Mouse (Mus musculus) cerebellum, postnatal 25 days (tissue): ENCODE measurements around the gene Lrig1.

Source experiments
- DNase-seq, 2 experiments: peaks; one replicate each; pipeline ENCODE4 v3.0.0; 2021; ENCODE audit warnings: mixed read lengths in 2 of 2

The Lrig1 gene

GRCm38 (mm10) chr6:94697423-94697822 is 2.5 kb downstream of the Lrig1 start:
- DNase-seq: no peak

- DNase-seq: no peak
Measured at GRCm38 (mm10) chr6:94696182-94697080, 3.5 kb downstream of the Lrig1 start.

DNA sequence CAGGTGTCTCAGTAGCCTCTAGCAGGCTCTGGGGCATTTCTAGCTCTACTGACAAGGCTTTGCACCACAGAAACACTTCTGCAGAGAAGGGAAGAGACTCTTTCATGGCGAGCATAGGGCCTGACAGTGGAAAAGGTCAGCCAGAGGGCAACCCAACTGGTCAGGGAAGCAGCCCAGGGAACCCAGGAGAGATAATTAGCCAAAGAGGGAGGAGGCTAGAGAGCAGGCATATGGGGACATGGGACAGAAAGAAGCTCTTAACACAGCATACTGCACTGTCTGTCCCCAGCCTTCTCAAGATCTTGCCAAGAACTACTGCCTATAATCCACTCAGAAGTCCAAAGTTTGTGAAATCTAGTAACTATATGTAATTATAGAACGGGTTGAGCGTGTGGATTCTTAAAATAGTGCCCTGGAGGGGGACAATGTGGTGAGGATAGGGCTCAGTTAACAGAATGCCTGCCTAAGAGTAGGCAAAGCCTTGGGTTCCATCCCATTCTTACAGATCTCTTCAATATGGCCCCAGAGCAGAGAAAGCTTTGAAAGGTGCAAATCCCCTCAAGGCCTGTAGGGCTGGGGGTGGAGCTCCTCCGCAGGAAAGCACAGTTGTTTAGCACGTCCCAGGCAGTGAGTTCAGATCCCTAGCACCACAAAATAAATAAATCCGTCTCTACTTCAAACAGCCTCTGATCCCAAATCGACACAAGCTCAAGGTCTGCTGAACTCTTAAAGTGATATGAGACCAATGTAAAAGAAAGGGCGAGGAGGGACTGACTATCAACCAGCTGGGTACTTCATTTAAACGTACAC is 4.6 kb downstream of the Lrig1 start:
- no peak for DNase-seq

- no peak for DNase-seq
Measured at GRCm38 (mm10) chr6:94694481-94694880, 5.5 kb downstream of the Lrig1 start.

- no peak for DNase-seq
Measured at GRCm38 (mm10) chr6:94693091-94693490, 6.9 kb downstream of the Lrig1 start.

- no peak for DNase-seq
Measured at GRCm38 (mm10) chr6:94692003-94692402, 8.0 kb downstream of the Lrig1 start.

DNA sequence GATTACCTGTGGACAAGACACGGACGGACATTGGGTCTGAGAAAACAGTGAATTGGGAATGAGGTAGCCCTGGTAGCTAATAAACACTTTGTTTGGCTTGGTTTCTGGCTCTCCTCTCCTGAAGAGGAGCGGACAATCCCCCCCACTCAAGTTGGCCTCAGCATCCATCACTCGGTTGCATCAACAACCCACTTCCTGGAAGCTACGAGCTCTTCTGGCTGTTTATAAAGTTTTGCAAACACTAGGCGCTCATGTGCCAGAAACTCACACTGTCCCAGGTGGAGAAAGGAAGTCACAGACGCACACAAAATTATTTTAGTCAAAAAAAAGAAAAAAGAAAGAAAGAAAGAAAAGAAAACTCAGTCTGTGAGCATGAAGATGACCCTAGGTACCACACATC is 9.7 kb downstream of the Lrig1 start:
- DNase-seq: no peak

DNA sequence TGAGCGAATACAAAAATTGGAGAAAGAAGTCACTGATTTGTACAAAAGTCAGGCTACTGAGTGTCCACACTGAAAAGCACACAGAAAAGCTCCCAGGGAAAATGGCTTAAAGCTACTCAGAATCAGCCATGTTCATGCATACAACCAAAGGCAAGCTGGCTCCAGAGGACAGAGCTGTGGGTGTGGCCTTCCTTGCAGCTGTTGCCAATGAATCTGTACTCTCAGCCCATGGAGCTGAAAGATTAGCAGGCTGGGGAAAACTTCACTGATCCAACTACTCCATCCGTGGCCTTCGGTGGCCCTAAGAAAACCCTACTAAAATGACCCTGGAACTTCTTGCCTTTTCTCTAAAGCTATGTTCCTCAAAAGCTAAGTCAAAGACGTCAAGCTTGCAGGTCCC is 11.2 kb downstream of the Lrig1 start:
- DNase-seq: no peak

- no peak for DNase-seq
Measured at GRCm38 (mm10) chr6:94686048-94686447, 13.9 kb downstream of the Lrig1 start.

GRCm38 (mm10) chr6:94685611-94686010 is 14.3 kb downstream of the Lrig1 start:
- peak; percentile 64 to 66 for DNase-seq

DNA sequence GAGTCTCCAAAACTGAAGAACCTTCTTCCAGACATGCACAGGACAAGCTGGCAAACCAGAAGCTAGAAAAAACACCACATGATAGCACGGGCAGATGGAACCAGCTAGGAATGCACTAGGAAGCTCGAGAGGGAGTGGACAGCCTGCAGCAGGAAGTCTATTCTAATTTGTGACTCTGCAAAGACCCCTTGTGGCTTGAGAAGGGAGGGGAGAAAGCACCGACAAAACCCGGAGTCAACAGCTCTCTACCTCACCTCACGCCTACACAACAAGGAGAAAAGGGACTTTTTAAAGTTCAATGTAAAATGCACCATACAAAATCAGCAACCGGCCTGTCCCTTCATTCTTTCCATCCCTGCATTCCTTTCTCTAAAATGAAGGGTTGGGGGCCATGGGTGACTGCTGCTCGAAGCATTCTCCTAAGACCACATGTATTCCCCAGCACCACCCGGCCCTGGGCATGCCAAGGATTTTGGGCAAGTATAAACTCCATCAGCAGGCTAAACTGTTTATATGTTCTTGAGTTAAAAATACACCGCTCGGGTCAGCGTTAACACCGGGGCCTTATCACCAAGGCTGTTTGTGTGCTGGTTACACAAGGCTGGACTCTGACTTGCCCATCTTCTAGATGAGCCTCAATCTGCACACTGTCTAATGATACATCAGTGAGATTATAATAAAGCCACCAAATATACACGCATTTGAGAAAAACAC is 15.0 kb downstream of the Lrig1 start:
- peak; percentile 56 to 61 for DNase-seq

- DNase-seq: peak in 1 of 2 experiments; percentile 42
Measured at GRCm38 (mm10) chr6:94683701-94684100, 16.3 kb downstream of the Lrig1 start.

GRCm38 (mm10) chr6:94682270-94682618 is 17.7 kb downstream of the Lrig1 start:
- no peak for DNase-seq

GRCm38 (mm10) chr6:94681446-94682269 is 18.3 kb downstream of the Lrig1 start:
- no peak for DNase-seq

GRCm38 (mm10) chr6:94680760-94681445 is 19.1 kb downstream of the Lrig1 start:
- DNase-seq: no peak

- no peak for DNase-seq
Measured at GRCm38 (mm10) chr6:94679249-94679648, 20.7 kb downstream of the Lrig1 start.

DNA sequence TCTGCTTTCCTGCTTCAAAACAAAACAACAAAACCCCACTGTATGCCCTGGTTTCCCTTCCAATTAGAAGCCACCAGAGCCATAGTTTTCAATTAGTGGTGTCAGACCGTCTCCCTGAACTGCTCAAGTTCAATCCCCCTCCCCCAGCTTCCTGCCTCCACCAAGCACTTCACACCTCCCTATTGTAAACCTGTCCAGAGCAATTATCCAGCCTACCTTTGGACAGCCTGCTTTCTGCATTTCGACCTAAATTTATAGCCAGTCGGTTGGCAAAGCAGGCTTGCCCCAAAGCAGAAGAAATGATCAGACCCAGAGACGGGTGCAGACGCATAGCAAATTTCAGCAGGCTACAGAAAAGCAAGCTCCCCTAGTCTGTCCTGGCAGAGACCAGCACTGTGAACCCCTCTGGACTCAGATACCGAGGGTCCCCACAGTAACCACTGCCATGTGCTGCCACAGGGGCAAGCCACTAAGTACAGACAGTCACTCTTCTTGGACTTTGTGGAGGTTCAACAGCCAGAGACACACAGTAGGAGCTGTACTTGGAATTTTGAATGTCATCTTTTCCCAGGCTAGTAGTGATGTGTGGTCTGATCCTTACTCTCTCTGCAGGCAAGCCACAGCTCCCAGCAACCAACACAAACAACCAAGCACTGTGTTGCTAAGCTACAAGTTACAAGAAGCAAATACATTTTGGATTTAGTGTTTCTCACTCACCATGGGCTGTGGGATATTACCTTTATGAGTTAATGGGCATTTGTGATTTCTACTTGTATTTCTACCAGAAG is 21.4 kb downstream of the Lrig1 start:
- no peak for DNase-seq

DNA sequence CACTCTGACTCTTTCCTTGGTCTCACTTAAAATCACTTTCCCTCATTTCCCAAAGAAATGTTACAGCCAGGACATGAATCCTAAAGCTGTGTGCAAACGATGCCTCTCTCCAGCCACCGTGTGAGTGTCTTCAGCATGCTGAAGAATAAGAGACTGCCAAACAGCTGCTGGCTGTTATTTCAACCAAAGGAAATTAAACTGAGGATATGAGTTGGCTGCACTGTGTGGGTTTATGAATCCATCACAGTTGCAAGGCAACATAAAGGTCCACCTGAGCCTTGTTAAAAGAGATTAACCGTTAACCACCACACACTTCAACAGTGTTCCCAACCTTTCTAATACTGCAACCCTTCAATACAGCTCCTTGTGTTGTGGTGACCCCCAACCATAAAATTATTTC is 22.5 kb downstream of the Lrig1 start:
- no peak for DNase-seq

DNA sequence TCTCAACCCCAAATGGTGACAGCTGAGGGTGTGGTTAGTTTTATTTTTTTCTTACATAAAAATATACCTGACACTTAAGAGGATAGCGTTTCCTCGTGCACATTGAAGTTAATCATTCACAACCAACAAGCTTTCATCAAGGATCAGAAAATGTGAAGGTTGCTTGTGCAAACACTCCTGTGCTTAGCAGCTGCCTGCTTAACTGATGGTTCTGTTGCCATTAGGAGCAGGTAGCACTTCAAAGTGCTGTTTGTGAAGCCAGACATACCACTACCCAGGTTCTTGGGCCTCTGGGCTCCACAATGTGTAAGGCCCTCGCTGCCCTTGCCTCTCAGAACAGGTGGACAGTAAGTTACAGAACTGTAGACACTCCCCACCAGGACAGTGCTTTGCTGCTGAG is 23.1 kb downstream of the Lrig1 start:
- no peak for DNase-seq

- DNase-seq: no peak
Measured at GRCm38 (mm10) chr6:94676300-94676699, 23.7 kb downstream of the Lrig1 start.

- DNase-seq: no peak
Measured at GRCm38 (mm10) chr6:94672426-94672825, 27.5 kb downstream of the Lrig1 start.
